Mouse (Mus musculus) right cerebral cortex, postnatal 25 days (tissue): Measurements from ENCODE around the gene Prokr1.
"Not testable (repeated sequence)": the region's sequence is repeated elsewhere in the genome, so short reads cannot be mapped to it uniquely, and the experiment has no call there.

Source experiments
- DNase-seq: peaks from one replicate; pipeline ENCODE4 v3.0.0; 2022

The Prokr1 gene

DNA sequence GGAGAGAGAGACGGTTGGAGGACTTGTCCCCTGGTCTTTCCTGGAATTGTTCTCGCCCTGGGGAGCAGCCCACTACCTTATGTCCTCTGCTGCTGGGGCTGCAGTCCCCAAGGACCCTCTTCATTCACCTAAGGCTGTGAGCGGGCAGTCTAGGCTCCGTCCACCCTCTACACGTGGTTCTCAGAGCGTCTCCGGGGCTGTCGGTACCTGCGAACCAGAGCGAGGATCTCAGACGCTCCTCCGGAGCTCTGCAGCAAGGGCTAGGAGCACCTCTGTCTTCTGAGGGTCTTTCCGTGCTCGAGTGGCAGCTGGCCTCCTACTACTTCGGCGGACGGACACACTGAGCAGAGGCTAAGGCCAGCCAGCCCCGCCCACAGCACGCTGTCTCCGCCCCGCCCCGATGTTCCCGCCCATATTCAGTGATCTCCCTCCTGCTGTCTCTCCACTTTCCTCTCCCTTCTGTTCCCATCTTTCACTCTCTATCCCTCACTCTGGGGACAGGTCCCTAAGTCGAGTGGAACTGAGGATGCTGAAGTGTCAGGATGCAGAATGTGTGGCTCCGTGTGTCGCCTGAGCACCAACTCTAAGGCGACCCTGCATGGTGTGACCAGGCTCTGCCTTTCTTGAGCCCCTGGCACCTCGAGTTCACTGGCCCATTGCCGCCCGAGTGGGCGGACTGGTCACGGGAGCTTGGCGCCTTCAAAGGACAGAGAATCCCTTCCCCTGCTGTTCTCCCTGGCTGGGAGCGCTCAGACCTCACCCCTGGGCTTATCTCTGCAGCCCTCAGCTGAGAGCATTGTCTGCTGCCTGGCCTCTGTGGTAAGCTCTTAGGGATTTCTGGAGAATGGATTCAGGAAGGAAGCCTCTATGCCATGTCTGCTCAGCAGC is at the start of gene Prokr1:
Gene Prokr1, minus strand, starts transcription at position 350 of the 888 bp plus-strand sequence.
- DNase-seq, result peak; percentile 18

DNA sequence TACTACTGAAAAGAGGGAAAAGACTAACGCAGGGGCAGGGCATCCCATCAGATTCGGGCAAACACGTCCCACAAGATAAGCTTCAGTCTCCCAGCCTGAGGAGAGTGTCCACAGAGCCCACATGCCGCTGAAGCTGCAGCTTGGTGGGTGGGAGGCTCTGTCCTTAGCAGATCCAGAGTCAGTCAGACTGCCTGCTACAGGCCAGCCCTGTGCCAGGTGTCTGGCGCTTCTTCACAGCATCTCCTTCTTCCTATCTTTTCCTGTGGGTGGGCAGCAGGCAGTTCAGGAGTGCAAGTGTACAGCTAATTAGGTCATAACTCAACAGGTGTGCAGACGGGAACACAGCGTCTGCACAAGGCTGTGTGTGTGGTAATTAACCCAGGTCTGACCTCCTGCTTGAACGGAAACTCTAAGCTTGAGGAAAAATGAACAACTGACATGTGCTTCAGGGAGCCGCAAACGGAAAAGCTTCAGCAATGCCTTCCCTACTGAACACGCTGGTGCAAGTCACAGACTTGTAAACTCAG is 47.7 kb upstream of the Prokr1 start:
- no peak for DNase-seq

DNA sequence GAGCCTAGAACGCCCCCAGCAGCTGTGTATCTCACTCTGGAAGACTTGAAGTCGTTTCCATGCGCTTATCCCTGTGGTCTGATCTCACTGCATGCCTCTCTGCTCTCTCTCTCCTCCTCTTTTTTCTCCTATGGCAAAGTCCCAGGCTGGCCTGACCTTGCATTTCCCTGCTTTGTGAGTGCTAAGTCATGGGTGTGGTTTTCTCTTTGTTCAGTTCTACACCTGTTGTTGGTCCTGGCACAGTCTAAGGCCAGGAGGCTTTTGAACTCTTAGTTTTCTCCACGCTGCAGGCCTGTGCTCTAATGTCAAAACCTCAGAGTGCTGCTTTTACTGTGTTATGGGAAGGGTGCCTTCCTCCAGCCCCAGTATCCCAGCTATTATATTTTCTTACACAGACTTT is 41.6 kb upstream of the Prokr1 start:
- DNase-seq, result no peak

GRCm38 (mm10) chr6:87628936-87629335 is 38.4 kb upstream of the Prokr1 start:
- DNase-seq, result not testable (repeated sequence)

DNA sequence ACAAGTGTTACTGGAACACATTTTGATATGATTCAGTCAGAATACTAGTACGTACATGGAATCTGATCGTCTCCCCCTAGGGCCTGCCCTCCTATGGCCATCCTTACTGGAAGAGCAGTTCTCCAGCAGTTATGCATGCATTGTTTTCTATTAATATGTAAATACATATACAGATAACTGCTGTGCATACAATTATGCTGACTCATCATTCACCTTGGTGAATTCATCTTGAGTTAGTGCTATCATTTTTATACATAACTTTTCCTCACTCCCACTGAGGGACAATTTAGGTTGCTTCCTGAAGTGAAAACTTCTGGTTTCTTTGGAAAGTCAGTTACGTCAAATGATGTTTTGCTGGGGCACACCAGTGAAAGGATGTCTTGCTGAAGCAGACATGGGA is 32.6 kb upstream of the Prokr1 start:
- DNase-seq, result no peak

- no peak for DNase-seq
Measured at GRCm38 (mm10) chr6:87621281-87621680, 30.7 kb upstream of the Prokr1 start.

DNA sequence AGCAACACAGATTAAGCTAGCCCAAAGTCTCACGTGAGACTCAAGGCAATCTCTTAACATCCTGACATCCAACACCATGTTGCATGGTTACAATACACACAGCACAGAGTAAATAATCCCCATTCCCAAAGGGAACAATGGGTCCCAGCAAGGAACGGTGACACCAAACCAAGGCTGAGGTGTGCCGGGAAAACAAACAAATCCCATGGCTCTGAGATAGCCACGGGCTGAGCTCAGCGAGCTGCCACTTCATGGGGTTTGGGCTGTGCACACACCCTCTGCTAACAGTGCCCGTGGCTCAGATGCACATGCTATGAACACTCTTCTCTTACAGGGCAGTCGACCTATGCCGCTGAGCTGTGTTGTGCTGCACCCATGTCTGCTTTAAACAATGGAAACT is 27.5 kb upstream of the Prokr1 start:
- no peak for DNase-seq

GRCm38 (mm10) chr6:87615696-87616083 is 25.1 kb upstream of the Prokr1 start:
- DNase-seq, result no peak

DNA sequence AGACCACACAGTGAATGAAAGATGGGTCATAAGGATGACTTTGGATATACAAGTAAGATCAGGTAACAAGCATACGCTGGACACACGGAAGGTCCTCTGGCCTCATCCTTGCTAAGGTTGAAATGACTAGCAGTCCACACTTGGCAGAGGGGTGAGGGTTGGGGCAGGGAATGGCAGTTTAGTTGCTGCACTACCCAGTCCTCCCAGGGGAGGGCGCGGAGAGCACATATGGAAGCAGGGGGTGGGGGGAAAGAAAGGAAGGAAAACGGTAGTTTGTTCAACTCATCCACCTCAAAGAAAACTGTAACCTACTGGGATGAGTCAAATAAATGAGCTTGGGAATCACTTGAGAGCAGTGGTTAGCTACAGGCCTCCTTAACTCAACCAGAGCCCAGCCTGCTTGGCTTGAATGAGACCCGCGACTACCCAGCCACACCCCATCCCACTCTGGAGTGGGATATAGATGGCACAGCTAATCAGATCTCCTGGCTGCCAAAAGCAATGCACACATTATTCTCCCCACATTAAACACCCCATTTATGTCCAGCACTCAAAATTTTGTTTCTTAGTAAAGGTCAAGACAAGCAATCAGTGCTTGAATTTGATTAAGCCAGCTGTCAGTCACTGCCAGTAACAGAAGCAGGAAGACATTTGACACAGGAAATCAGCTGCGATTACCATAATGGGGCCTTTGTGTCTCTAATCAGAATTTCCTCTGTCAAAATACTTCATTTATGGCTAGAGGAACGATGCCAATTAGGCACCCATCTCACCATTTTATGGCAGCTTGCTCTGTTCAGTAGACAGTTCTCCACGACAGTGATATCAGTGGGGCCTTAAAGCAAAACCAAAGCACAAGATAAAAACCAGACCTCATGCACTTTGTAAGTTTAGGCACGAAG is 24.5 kb upstream of the Prokr1 start:
- no peak for DNase-seq

- no peak for DNase-seq
Measured at GRCm38 (mm10) chr6:87599825-87600224, 9.3 kb upstream of the Prokr1 start.

- no peak for DNase-seq
Measured at GRCm38 (mm10) chr6:87597116-87597833, 6.7 kb upstream of the Prokr1 start.

DNA sequence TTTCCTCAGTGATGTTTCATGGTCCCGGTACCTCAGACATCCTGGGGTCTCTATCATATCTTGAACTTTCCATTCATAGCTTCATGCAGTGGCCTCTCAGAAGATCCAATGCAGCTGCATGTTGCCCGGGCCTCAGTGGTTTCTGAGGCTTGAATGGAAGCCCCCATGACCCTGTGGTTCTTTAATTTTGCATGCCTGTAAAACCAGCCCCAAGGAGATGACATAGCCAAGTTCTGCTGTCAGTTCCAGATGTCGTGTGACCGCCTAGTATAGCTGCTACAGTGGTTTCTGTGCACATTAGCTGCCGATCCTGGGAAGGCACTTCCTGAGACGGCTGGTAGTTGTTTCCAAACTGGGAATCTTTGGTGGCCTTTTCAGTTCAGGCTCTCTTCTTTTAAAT is 3.6 kb upstream of the Prokr1 start:
- no peak for DNase-seq

GRCm38 (mm10) chr6:87589718-87590393 is 687 bp downstream of the Prokr1 start:
- no peak for DNase-seq

DNA sequence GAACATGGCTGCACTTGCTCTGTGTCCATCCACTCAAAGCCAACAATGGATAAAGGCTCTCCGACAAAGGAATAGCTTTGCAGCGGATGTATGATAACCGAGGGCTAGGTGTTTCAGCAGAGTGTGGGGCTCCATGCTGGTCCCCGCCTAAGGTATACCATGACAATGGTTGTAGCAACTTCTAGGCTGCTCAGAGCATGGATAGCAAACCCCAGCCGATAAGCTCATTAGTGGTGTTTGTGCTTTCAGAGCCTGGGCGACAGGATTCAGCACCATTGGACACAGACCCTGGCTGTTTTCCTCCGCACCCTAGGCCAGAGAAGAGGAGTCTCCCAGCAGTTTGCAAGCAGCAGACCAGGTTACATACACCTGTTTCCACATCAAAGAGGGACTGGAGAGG is 6.6 kb downstream of the Prokr1 start:
- no peak for DNase-seq

DNA sequence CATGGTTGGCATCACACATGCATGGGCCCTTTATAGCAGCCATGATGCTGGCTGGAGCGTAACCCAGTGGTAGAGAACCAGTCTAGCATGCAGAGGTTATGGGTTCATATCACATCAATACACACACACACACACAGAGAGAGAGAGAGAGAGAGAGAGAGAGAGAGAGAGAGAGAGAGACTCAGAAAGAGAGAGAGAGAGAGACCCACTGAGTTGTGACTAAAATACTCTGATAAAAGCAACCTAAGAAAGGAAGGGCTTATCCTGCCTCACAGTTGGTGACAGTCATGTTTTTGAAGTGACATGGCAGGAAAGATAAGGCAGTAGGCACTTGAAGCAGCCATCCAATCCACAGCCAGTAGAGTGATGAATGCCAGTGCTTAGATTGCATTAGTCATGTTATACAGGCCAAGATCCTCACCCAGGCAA is 7.3 kb downstream of the Prokr1 start:
- no peak for DNase-seq

GRCm38 (mm10) chr6:87582456-87582855 is 8.1 kb downstream of the Prokr1 start:
- DNase-seq, result no peak

GRCm38 (mm10) chr6:87581581-87581980 is 9.0 kb downstream of the Prokr1 start:
- DNase-seq, result no peak

GRCm38 (mm10) chr6:87581071-87581470 is 9.5 kb downstream of the Prokr1 start:
- no peak for DNase-seq

- no peak for DNase-seq
Measured at GRCm38 (mm10) chr6:87578247-87578646, 12.3 kb downstream of the Prokr1 start.

GRCm38 (mm10) chr6:87576648-87577330 is 13.8 kb downstream of the Prokr1 start:
- DNase-seq, result no peak

DNA sequence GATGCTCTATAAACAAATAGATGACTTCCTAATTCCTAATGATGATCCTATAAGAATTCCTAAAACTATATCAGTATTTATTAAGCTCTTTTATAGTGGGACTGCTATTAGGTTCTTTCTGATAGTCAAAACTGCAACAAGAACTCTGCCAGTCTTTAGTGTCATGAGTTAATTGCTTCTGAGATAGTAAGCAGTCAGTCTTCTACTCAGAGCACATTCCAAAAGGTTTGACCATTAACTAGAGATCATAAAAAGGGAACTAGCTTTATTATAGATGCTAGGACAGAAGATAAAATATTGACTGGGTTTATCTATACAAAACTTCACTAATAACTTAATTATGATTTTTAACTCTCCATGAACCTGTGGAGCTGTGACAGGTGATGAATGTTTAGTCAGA is 18.7 kb downstream of the Prokr1 start:
- not testable (repeated sequence) for DNase-seq
